Mouse (Mus musculus) ES-E14 (cell line): ENCODE data around the gene Fam222b.

Source experiments
- CHD2 ChIP-seq: IDR thresholded peaks from 2 replicates; pipeline ENCODE4 v1.6.1; 2014; ENCODE audit warnings: mild to moderate bottlenecking, low read depth, low read length, inconsistent platforms
- MAFK ChIP-seq: IDR thresholded peaks from 2 replicates; pipeline ENCODE4 v1.6.1; 2014; ENCODE audit warnings: mild to moderate bottlenecking, low read depth, low read length, inconsistent platforms; ENCODE audit not compliant: insufficient read depth
- ZC3H11A ChIP-seq: IDR thresholded peaks from 2 replicates; pipeline ENCODE4 v1.6.1; 2012; ENCODE audit warnings: low read depth, mild to moderate bottlenecking, inconsistent platforms, low read length, borderline replicate concordance
- ZNF384 ChIP-seq: IDR thresholded peaks from 2 replicates; pipeline ENCODE4 v1.6.1; 2012; ENCODE audit warnings: low read depth, low read length, inconsistent platforms

- TF ChIP-seq MAFK (no peak), CHD2 (no peak), ZNF384 (no peak), ZC3H11A (no peak)
These were observed 70.7 kb downstream of the Fam222b start, which contains the start of gene Traf4 for GRCm38 (mm10) chr11:78164924-78165760.
